Mouse (Mus musculus): Measurements from ENCODE around the gene Ccdc146. TPM values are rescaled to one million over a fixed set of nuclear protein-coding genes. Genes with fewer than 3 reads are reported as not detected.

The Ccdc146 gene
- total RNA-seq (2014; rRNA removed) (0.14 and 0.37 TPM in 2 replicates), polyA plus RNA-seq (2015; fragmentation: Nextera tagmentation; extraction: Ambion mirVana) (0.66 and 1.2 TPM in 2 replicates)

DNA sequence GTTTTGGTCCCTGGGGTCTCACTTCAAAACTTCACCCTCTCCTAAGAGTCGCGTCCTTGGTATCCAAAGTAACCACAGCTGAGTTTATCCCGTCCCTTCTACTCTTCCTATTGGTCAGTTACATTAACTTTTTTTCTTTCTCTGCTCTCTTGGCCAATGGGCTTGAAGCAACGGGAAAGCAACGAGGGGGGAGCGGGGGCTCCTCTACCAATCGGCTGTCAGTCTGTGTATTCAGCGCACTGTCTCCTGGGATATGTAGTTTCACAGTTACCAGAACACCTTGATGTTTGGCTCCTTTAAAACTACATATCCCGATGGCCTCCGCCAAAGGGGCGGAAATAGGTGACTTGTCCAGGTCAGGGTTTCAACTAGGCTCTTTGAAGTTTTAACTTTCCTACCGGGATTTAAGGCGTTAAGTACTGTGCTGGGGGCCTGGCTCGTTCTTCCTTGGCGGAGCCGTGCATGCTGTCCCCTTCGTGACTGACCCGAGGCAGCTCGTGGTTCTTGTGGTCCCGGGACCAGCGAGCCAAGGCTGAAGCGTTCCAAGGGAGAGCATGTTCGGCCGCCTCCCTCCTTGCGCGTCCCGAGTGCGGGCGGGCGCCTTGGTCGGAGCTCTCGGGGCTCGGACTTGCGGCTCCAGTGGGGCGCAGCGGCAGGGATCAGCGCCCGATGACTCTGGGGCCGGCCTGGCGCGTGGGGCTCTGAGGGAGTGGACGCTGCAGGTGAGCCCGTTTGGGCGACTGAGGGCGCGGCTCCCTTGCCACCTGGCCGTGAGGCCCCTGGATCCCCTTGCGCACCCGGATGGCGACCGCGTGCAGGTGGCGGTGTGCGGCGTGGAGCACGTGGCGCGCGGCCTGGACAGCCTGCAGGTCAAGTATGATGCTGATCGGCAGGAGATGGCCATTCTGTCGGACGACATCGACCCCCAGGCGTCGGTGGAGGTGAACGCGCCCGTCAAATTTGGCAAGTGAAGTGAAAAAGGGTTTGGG is at the start of gene Ccdc146, which contains the start of gene Fam185a:
Gene Ccdc146, minus strand, starts transcription at position 64 of the 989 bp plus-strand sequence.
Gene Fam185a, plus strand, starts transcription at position 345 of the 989 bp plus-strand sequence.
- DNase-seq (ENCODE audit: low spot score) (peak; percentile 99), ATAC-seq (peak; percentile 100)
- Histone ChIP-seq H3K9me3 (ENCODE audit: low read length) (no peaks in the 10 kb centered on the region), H3K27ac (0 out of 2 replicates have a peak within 1 kb of the TSS, but pooled peaks have one; percentile 5), H3K9ac (replicated peaks; ENCODE audit: low read length) (peak within 1 kb of the TSS; percentile 53), H3K4me3 (ENCODE audit: low read length) (peak within 1 kb of the TSS; percentile 66), H3K36me3 (ENCODE audit: insufficient read depth, low read length) (no peaks in the 10 kb centered on the region), H3K27me3 (ENCODE audit: insufficient read depth, low read length) (no peaks in the 10 kb centered on the region), H3K4me1 (ENCODE audit: insufficient read depth, low read length) (no peaks in the 10 kb centered on the region), H3K4me2 (ENCODE audit: low read depth, low read length) (peak within 1 kb of the TSS; percentile 89)
- TF ChIP-seq CTCF (IDR thresholded peaks at IDR 0.05; ENCODE audit: low read depth) = no peak
- WGBS = 1% methylated on average over 68 of the region's 68 CpGs

GRCm38 (mm10) chr5:21468100-21468499 is 43.6 kb upstream of the Ccdc146 start:
- DNase-seq (ENCODE audit: low spot score) = no peak
- Histone ChIP-seq H3K4me1 (ENCODE audit: insufficient read depth, low read length) (no peaks in the 10 kb centered on the region), H3K4me2 (ENCODE audit: low read depth, low read length) (no peak overlapping the region), H3K27ac (no peak overlapping the region), H3K9me3 (ENCODE audit: low read length) (no peaks in the 10 kb centered on the region), H3K4me3 (ENCODE audit: low read length) (no peak overlapping the region), H3K9ac (replicated peaks; ENCODE audit: low read length) (no peak overlapping the region), H3K36me3 (ENCODE audit: insufficient read depth, low read length) (no peaks in the 10 kb centered on the region), H3K27me3 (ENCODE audit: insufficient read depth, low read length) (no peaks in the 10 kb centered on the region)
- no peak for TF ChIP-seq CTCF (IDR thresholded peaks at IDR 0.05; ENCODE audit: low read depth)
- ATAC-seq = no peak
- WGBS = 93% methylated on average over 12 of the region's 12 CpGs

GRCm38 (mm10) chr5:21467387-21467786 is 42.9 kb upstream of the Ccdc146 start:
- no peak overlapping the region for H3K27ac ChIP-seq
- H3K4me2 ChIP-seq (ENCODE audit: low read depth, low read length) = no peak overlapping the region
- no peak overlapping the region for H3K9ac ChIP-seq (replicated peaks; ENCODE audit: low read length)
- no peak for TF ChIP-seq CTCF (IDR thresholded peaks at IDR 0.05; ENCODE audit: low read depth)
- DNase-seq (ENCODE audit: low spot score) (no peak), ATAC-seq (no peak)
- no peaks in the 10 kb centered on the region for H3K4me1 ChIP-seq (ENCODE audit: insufficient read depth, low read length)
- no peaks in the 10 kb centered on the region for H3K9me3 ChIP-seq (ENCODE audit: low read length)
- no peaks in the 10 kb centered on the region for H3K36me3 ChIP-seq (ENCODE audit: insufficient read depth, low read length)
- 66% methylated on average over 7 of the region's 7 CpGs for WGBS
- no peak overlapping the region for H3K4me3 ChIP-seq (ENCODE audit: low read length)
- no peaks in the 10 kb centered on the region for H3K27me3 ChIP-seq (ENCODE audit: insufficient read depth, low read length)

- WGBS = 36% methylated on average over 8 of the region's 8 CpGs
- no peak for TF ChIP-seq CTCF (IDR thresholded peaks at IDR 0.05; ENCODE audit: low read depth)
- H3K4me2 ChIP-seq (ENCODE audit: low read depth, low read length) = no peak overlapping the region
- H3K9me3 ChIP-seq (ENCODE audit: low read length) = no peaks in the 10 kb centered on the region
- no peaks in the 10 kb centered on the region for H3K27me3 ChIP-seq (ENCODE audit: insufficient read depth, low read length)
- H3K4me1 ChIP-seq (ENCODE audit: insufficient read depth, low read length) = no peaks in the 10 kb centered on the region
- no peak overlapping the region for H3K9ac ChIP-seq (replicated peaks; ENCODE audit: low read length)
- peak; percentile 65 for DNase-seq (ENCODE audit: low spot score)
- no peak overlapping the region for H3K4me3 ChIP-seq (ENCODE audit: low read length)
- peak; percentile 70 for ATAC-seq
- peak overlapping the region; percentile 26; the same call in 1 of the 2 replicates for H3K27ac ChIP-seq
- H3K36me3 ChIP-seq (ENCODE audit: insufficient read depth, low read length) = no peaks in the 10 kb centered on the region
Measured at GRCm38 (mm10) chr5:21440833-21441530, 16.5 kb upstream of the Ccdc146 start.

DNA sequence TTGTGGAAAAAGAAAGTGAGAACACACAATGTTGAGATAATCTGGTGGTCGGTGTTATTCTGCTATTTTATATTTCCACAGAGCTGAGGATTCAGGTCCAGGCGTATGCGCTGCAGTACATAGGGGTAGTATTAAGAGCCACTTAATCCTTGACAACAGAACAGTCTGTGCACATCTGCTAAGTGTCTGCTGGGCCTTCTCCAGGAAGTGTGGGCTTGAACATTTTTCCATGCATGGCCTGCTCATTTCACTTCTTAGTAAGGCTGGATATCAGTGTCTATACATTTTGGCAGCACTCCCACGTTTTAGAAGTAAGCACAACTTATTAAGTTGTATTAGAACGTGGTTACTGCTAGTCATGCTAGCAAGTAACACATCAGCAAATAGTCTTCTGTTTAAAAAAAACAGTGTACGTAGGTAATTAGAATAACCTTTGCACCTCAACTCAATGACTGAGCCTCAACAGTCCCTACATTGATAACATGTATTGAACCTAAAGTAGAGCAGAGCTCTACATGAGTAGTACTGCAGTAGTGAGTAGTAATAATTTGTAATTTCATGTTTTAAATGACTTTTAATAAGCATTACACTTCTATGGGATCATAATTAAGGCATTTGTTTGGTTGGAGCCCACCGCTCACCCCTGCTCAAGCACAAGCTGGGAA is 15.1 kb upstream of the Ccdc146 start:
- Histone ChIP-seq H3K27me3 (ENCODE audit: insufficient read depth, low read length) (no peaks in the 10 kb centered on the region), H3K4me1 (ENCODE audit: insufficient read depth, low read length) (no peaks in the 10 kb centered on the region), H3K36me3 (ENCODE audit: insufficient read depth, low read length) (no peaks in the 10 kb centered on the region), H3K9ac (replicated peaks; ENCODE audit: low read length) (no peak overlapping the region), H3K27ac (no peak overlapping the region), H3K4me3 (ENCODE audit: low read length) (no peak overlapping the region), H3K4me2 (ENCODE audit: low read depth, low read length) (no peak overlapping the region), H3K9me3 (ENCODE audit: low read length) (no peaks in the 10 kb centered on the region)
- DNase-seq (ENCODE audit: low spot score) (no peak), ATAC-seq (no peak)
- TF ChIP-seq CTCF (IDR thresholded peaks at IDR 0.05; ENCODE audit: low read depth) = no peak
- 82% methylated on average over 7 of the region's 7 CpGs for WGBS

GRCm38 (mm10) chr5:21438428-21438827 is 14.0 kb upstream of the Ccdc146 start:
- TF ChIP-seq CTCF (IDR thresholded peaks at IDR 0.05; ENCODE audit: low read depth) = no peak
- Histone ChIP-seq H3K4me3 (ENCODE audit: low read length) (no peak overlapping the region), H3K27me3 (ENCODE audit: insufficient read depth, low read length) (no peaks in the 10 kb centered on the region), H3K9me3 (ENCODE audit: low read length) (no peaks in the 10 kb centered on the region), H3K4me2 (ENCODE audit: low read depth, low read length) (no peak overlapping the region), H3K9ac (replicated peaks; ENCODE audit: low read length) (no peak overlapping the region), H3K4me1 (ENCODE audit: insufficient read depth, low read length) (no peaks in the 10 kb centered on the region), H3K36me3 (ENCODE audit: insufficient read depth, low read length) (no peaks in the 10 kb centered on the region), H3K27ac (no peak overlapping the region)
- WGBS = 90% methylated on average over 9 of the region's 9 CpGs
- no peak for DNase-seq (ENCODE audit: low spot score)
- no peak for ATAC-seq

Data from hindbrain, postnatal 0 days (tissue).